Mouse (Mus musculus): ENCODE data around the gene Lcp2.

DNA sequence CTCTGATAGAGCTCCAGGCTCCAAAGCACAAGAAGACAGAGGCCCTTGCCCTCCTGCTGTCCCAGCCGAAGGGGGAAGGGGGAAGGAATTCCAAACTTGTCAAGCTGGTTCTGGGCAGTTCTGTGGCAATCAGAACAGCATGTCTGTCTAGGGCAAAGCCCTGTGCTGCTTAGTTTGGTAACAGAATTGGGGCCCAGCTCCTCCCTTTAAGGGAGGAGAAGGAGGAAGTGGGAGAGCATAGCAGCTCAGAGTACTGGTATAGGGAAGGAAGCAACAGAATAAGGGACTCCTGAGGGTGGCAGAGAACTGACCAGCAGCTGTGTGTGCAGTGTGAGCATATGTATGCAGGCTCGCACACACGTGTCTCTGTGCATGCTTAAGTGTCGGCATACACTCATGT lies 25.6 kb downstream of the Lcp2 start:
- no peak for TF ChIP-seq CTCF (IDR thresholded peaks at IDR 0.05; ENCODE audit: low read depth)
- TF ChIP-seq EP300 (optimal IDR thresholded peaks at IDR 0.05), result no peak
